Mouse (Mus musculus): ENCODE data around the gene Zfp933. TPM values are rescaled to one million over a fixed set of nuclear protein-coding genes. Genes with fewer than 3 reads are reported as not detected.
"Not testable (repeated sequence)": the region's sequence is repeated elsewhere in the genome, so short reads cannot be mapped to it uniquely, and the experiment has no call there.

The Zfp933 gene
- polyA plus RNA-seq, 1 experiment from 2014 or later, result 5.9 TPM

GRCm38 (mm10) chr4:147842871-147843270 is 5.3 kb downstream of the Zfp933 start:
- ATAC-seq (ENCODE audit: low FRiP score), result no peak
- WGBS, result 84% methylated on average over 3 of the region's 3 CpGs
- peaks cover 40% of the 10 kb centered on the region for H3K36me3 ChIP-seq

GRCm38 (mm10) chr4:147839282-147839681 is 8.9 kb downstream of the Zfp933 start:
- not testable (repeated sequence) for H3K9ac ChIP-seq; H3K4me3 ChIP-seq; H3K4me2 ChIP-seq (replicated peaks); ATAC-seq (ENCODE audit: low FRiP score); H3K27ac ChIP-seq; H3K27me3 ChIP-seq; H3K4me1 ChIP-seq
- WGBS, result over 99% methylated on average over 19 of the region's 26 CpGs
- peaks cover 31% of the 10 kb centered on the region for H3K9me3 ChIP-seq (replicated peaks)
- peaks cover 34% of the 10 kb centered on the region for H3K36me3 ChIP-seq

More at GRCm38 (mm10) chr4:147842871-147843270, 5.3 kb downstream of the Zfp933 start:
- H3K4me2 ChIP-seq (replicated peaks), result no peak overlapping the region
- H3K27me3 ChIP-seq, result no peaks in the 10 kb centered on the region
- H3K27ac ChIP-seq, result no peak overlapping the region
- no peak overlapping the region for H3K9ac ChIP-seq
- peaks cover 28% of the 10 kb centered on the region for H3K9me3 ChIP-seq (replicated peaks)
- H3K4me1 ChIP-seq, result peaks cover 6% of the 10 kb centered on the region
- H3K4me3 ChIP-seq, result no peak overlapping the region

- no peak overlapping the region for H3K27ac ChIP-seq
- H3K9ac ChIP-seq, result no peak overlapping the region
- whole genome bisulfite sequencing, result 96% methylated on average over 4 of the region's 4 CpGs
- no peak overlapping the region for H3K4me3 ChIP-seq
- H3K27me3 ChIP-seq, result no peaks in the 10 kb centered on the region
- H3K4me2 ChIP-seq (replicated peaks), result no peak overlapping the region
- H3K9me3 ChIP-seq (replicated peaks), result peaks cover 88% of the 10 kb centered on the region
- no peaks in the 10 kb centered on the region for H3K4me1 ChIP-seq
- ATAC-seq (ENCODE audit: low FRiP score), result no peak
- H3K36me3 ChIP-seq, result peaks cover 72% of the 10 kb centered on the region
Measured at GRCm38 (mm10) chr4:147824389-147824788, 23.8 kb downstream of the Zfp933 start.

- not testable (repeated sequence) for H3K4me3 ChIP-seq; H3K27me3 ChIP-seq; ATAC-seq (ENCODE audit: low FRiP score); H3K4me1 ChIP-seq; H3K4me2 ChIP-seq (replicated peaks); H3K27ac ChIP-seq; H3K9ac ChIP-seq
- H3K9me3 ChIP-seq (replicated peaks), result peaks cover 74% of the 10 kb centered on the region
- WGBS, result 92% methylated on average over 3 of the region's 3 CpGs
- H3K36me3 ChIP-seq, result peaks cover 43% of the 10 kb centered on the region
Measured at GRCm38 (mm10) chr4:147821414-147821813, 26.8 kb downstream of the Zfp933 start.

GRCm38 (mm10) chr4:147819659-147820058 is 28.5 kb downstream of the Zfp933 start:
- Histone ChIP-seq H3K36me3 (peaks cover 26% of the 10 kb centered on the region), H3K9me3 (replicated peaks) (peaks cover 56% of the 10 kb centered on the region)
- not testable (repeated sequence) for H3K9ac ChIP-seq; ATAC-seq (ENCODE audit: low FRiP score); H3K4me3 ChIP-seq; H3K27me3 ChIP-seq; H3K4me2 ChIP-seq (replicated peaks); H3K4me1 ChIP-seq; H3K27ac ChIP-seq
- WGBS, result 83% methylated on average over 7 of the region's 7 CpGs

GRCm38 (mm10) chr4:147814592-147815167 is 33.5 kb downstream of the Zfp933 start:
- no peaks in the 10 kb centered on the region for H3K27me3 ChIP-seq
- no peak overlapping the region for H3K27ac ChIP-seq
- H3K9me3 ChIP-seq (replicated peaks), result peaks cover 14% of the 10 kb centered on the region; the same call in 1 of the 2 replicates
- no peaks in the 10 kb centered on the region for H3K36me3 ChIP-seq
- 85% methylated on average over 2 of the region's 2 CpGs for WGBS
- H3K4me1 ChIP-seq, result no peaks in the 10 kb centered on the region
- no peak overlapping the region for H3K9ac ChIP-seq
- H3K4me3 ChIP-seq, result no peak overlapping the region
- no peak for ATAC-seq (ENCODE audit: low FRiP score)
- H3K4me2 ChIP-seq (replicated peaks), result no peak overlapping the region

GRCm38 (mm10) chr4:147813249-147813765 is 34.9 kb downstream of the Zfp933 start:
- Histone ChIP-seq H3K9me3 (replicated peaks) (peaks cover 9% of the 10 kb centered on the region; the same call in 1 of the 2 replicates), H3K4me1 (peaks cover 3% of the 10 kb centered on the region; the same call in 1 of the 2 replicates), H3K4me3 (no peak overlapping the region), H3K9ac (no peak overlapping the region), H3K36me3 (no peaks in the 10 kb centered on the region), H3K4me2 (replicated peaks) (no peak overlapping the region), H3K27ac (no peak overlapping the region), H3K27me3 (no peaks in the 10 kb centered on the region)
- WGBS, result 38% methylated on average over 5 of the region's 5 CpGs
- ATAC-seq (ENCODE audit: low FRiP score), result peak; percentile 50; the same call in 1 of the 2 replicates

GRCm38 (mm10) chr4:147809966-147810304 is 38.2 kb downstream of the Zfp933 start:
- not testable (repeated sequence) for H3K36me3 ChIP-seq; ATAC-seq (ENCODE audit: low FRiP score); H3K4me1 ChIP-seq; H3K27me3 ChIP-seq; H3K27ac ChIP-seq; H3K9me3 ChIP-seq (replicated peaks); H3K9ac ChIP-seq
- WGBS, result 48% methylated on average over 2 of the region's 2 CpGs
- H3K4me2 ChIP-seq (replicated peaks), result peak overlapping the region; percentile 65
- peak overlapping the region; percentile 43 for H3K4me3 ChIP-seq

GRCm38 (mm10) chr4:147809292-147809965 is 38.7 kb downstream of the Zfp933 start, which contains the start of gene Zfp984:
TSS of gene Zfp984 (minus strand) at chr4:147809788.
- ATAC-seq (ENCODE audit: low FRiP score), result 0 out of 2 replicates have a peak, but pooled peaks have one; percentile 56
- H3K36me3 ChIP-seq; H3K27me3 ChIP-seq; H3K4me1 ChIP-seq; H3K9me3 ChIP-seq (replicated peaks): not testable (repeated sequence)
- peak within 1 kb of the TSS; percentile 65 for H3K4me2 ChIP-seq (replicated peaks)
- peak within 1 kb of the TSS; percentile 52; the same call in 1 of the 2 replicates for H3K27ac ChIP-seq
- H3K4me3 ChIP-seq, result peak within 1 kb of the TSS; percentile 43
- 18% methylated on average over 15 of the region's 15 CpGs for WGBS
- H3K9ac ChIP-seq, result peak within 1 kb of the TSS; percentile 57

GRCm38 (mm10) chr4:147808483-147808882 is 39.7 kb downstream of the Zfp933 start:
- not testable (repeated sequence) for ATAC-seq (ENCODE audit: low FRiP score); H3K4me3 ChIP-seq; H3K27me3 ChIP-seq; H3K9me3 ChIP-seq (replicated peaks); H3K4me1 ChIP-seq; H3K9ac ChIP-seq; H3K36me3 ChIP-seq; H3K27ac ChIP-seq
- 77% methylated on average over 4 of the region's 4 CpGs for WGBS
- H3K4me2 ChIP-seq (replicated peaks), result peak overlapping the region; percentile 65

- not testable (repeated sequence) for H3K27ac ChIP-seq; H3K4me2 ChIP-seq (replicated peaks); H3K36me3 ChIP-seq; H3K4me3 ChIP-seq; H3K4me1 ChIP-seq; H3K9ac ChIP-seq; ATAC-seq (ENCODE audit: low FRiP score); H3K27me3 ChIP-seq
- 92% methylated on average over 1 of the region's 1 CpGs for WGBS
- peaks cover 22% of the 10 kb centered on the region for H3K9me3 ChIP-seq (replicated peaks)
Measured at GRCm38 (mm10) chr4:147795308-147795707, 52.9 kb downstream of the Zfp933 start.

- not testable (repeated sequence) for H3K4me1 ChIP-seq; ATAC-seq (ENCODE audit: low FRiP score); H3K36me3 ChIP-seq; H3K9ac ChIP-seq; H3K27ac ChIP-seq; H3K27me3 ChIP-seq; H3K4me2 ChIP-seq (replicated peaks); H3K4me3 ChIP-seq
- peaks cover 22% of the 10 kb centered on the region for H3K9me3 ChIP-seq (replicated peaks)
- WGBS, result 98% methylated on average over 2 of the region's 3 CpGs
Measured at GRCm38 (mm10) chr4:147794026-147794665, 54.0 kb downstream of the Zfp933 start.

All from hindbrain, embryonic 12.5 days (tissue).